Mouse (Mus musculus) stomach, postnatal 0 days (tissue): ENCODE measurements at regions not wholly inside any gene's neighbourhood (a gene's known extent, or its start where the extent isn't known, plus 50 kb on each side); places are given as distances from the start of the nearest gene placed in this dataset.

ENCODE experiments used
- CTCF ChIP-seq: IDR thresholded peaks from 2 replicates; pipeline ENCODE4 v1.5.1; 2016; ENCODE audit warnings: antibody characterized with exemption, low read depth, mild to moderate bottlenecking, moderate library complexity
- EP300 ChIP-seq: optimal IDR thresholded peaks from 2 replicates; pipeline ENCODE3; 2016; ENCODE audit warnings: antibody characterized with exemption

GRCm38 (mm10) chr10:9085441-9085840 lies 199.6 kb upstream of the Sash1 start:
- no peak for TF ChIP-seq CTCF
- no peak for TF ChIP-seq EP300
